Mouse (Mus musculus): ENCODE results near the gene Cnn3.
A peak's percentile ranks its signal among the peaks of the same experiment; 100 is the strongest.

Cnn3 gene

GRCm38 (mm10) chr3:121418251-121418601 is 8.1 kb upstream of the Cnn3 start:
- DNase-seq (ENCODE audit: low spot score in 2 of 2) = no peak

GRCm38 (mm10) chr3:121418850-121419435 is 7.4 kb upstream of the Cnn3 start:
- DNase-seq (ENCODE audit: low spot score in 2 of 2) = no peak

- no peak for DNase-seq (ENCODE audit: low spot score in 2 of 2)
These were observed 3.9 kb upstream of the Cnn3 start for GRCm38 (mm10) chr3:121422405-121422804.

DNA sequence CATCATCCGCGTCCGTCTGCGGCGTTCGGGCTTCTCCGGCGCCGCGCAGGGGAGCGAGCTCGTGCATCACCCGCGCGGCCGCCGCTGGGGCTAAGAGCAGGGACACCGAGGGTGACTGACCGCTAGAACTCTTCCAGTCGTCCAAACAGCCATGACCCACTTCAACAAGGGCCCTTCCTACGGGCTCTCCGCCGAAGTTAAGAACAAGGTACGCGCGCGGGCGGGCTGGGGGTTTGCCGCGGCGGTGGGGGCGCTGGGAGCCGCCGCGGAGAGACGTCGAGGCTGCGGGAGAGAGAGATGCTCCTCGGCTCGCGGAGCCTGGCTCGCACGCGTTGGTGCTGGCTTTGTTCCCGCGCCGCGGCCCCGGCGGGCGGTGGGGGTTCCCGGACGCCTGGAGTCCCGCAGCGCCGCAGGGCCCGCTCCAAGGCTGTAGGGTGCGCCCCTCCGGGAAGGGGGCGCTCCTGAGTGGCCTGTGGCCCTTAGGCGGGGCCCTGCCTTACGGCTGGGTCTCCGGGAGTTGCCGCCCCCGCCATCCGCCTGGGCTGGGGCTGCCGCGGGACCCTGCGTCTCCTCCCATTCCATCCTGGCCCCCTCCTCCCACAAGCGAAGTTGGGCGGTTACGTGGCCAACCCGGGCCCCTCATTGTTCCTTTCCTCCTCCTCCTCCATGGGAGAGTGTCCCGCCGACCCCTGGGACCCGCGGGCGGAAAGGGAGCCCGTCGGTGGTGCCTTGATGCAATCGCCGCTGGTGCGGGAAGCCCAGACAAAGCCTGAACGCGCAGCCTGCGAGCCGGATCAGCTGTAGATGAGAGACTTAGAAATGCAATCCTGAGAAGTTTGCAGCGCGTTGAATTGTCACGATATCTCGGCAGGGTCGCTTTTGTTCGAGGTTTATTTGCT is 573 bp downstream of the Cnn3 start:
- peak; percentile 62 to 68 for DNase-seq (ENCODE audit: low spot score in 2 of 2)

DNA sequence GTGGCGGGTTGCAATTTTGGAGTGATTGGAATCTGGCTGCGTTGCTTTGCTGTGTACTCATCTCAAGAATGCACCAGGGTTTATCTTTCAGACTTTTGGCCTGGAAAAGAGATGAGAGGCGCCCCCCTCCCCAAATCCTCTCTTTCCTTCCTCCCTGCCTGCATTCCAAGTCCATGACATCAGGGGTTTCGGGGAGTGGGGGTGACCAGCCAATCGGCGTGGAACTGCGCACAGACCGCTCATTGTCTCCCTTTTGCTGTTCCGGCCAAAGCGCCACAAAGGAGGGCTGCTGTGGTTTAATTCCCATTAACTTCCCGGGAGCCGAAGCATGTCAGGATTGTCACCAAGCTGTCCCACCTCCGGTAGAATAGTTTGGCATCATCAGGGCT is 1.2 kb downstream of the Cnn3 start:
- DNase-seq (ENCODE audit: low spot score in 2 of 2) = peak; percentile 46 to 49

DNA sequence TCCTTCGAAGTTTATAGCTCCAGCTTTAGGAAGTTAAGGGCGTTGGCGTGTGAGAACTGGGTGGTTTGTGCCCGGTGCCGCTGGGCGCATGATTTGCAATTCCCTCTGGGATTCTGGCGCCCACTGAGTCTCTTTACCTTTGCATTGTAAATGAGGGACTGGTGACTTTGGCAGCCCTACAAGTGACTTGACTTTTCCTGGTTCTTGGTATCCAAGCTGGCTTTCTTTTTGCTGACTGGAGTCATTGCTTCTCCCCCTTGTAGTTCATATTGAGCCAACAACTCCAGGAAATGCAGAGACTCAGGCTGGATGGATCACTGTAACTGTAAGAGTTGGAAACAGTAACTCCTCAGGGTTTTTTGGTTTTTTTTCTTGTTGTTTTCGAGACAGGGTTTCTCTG is 1.9 kb downstream of the Cnn3 start:
- no peak for DNase-seq (ENCODE audit: low spot score in 2 of 2)

DNA sequence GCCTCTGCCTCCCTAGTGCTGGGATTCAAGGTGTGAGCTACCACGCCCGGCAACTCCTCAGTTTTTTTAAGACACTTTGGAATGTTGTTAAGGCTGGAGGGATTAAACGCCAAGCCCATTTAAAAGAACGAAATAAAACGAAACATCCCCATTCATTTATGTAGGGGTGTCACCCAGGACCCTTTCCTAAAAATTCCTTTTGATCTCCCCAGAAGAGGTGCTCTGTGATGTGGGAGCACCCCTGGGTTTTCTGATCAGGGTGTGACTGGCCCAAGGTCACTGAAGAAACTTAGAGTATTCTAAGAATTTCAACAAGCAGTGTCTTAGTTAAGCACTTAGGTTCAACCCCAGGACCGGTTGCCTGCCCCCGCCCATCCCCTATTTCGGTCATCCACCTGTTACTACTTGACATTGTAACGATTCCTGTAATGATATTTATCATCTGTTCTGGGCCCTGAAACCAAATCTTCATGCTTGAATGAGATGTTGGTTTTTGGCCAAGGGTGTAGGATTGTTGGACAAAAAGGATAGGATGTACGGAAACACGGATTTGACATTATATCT is 2.5 kb downstream of the Cnn3 start:
- no peak for DNase-seq (ENCODE audit: low spot score in 2 of 2)

GRCm38 (mm10) chr3:121429469-121429868 is 3.2 kb downstream of the Cnn3 start:
- DNase-seq (ENCODE audit: low spot score in 2 of 2) = no peak

GRCm38 (mm10) chr3:121430289-121430936 is 4.1 kb downstream of the Cnn3 start:
- DNase-seq (ENCODE audit: low spot score in 2 of 2) = no peak

DNA sequence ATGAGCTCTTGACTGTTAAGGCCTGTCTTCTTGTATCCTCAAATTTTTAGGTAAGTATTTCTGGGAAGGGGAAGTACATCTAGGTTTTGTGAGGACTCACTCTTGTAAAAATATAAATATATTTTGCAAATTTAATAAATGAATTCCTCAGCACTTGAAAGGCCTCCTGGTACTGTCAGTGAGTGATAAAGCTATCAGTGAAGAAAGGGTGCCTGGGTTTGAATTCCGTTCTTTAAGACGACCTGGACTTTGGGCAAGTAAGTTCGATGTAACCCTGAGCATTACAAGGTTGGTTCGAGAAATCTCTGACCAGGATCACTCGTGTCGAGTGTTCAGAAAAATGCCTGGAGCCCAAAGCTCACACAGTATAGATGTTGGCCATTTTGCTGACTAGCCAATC is 7.1 kb downstream of the Cnn3 start:
- no peak for DNase-seq (ENCODE audit: low spot score in 2 of 2)

DNA sequence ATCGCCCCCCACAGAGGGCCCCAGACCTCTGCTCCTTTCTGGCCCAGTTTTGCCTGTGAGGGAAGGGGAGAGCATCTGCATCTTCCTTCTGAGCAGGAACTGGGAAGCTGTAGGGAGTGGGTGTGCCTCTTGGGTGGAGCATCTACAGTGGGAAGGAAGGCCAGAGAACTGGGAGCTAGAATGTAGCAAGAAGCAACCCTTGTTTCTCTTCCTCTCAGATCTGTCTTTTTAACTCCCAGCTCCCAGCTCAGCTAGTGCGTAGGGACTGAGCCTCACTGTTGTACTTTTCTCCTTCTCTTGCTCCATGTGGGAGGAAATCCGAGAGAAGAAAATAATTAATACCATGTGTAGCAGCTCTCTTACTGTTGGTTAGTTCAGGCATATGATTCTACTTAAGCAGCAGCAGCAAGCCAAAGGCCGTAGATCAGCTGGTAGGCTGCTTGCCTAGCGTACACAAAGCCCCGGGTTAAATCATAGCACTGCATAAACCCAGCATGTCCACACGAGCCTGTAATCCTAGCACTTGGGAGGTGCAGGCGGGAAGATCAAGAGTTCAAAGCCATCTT is 7.8 kb downstream of the Cnn3 start:
- DNase-seq (ENCODE audit: low spot score in 2 of 2) = no peak

DNA sequence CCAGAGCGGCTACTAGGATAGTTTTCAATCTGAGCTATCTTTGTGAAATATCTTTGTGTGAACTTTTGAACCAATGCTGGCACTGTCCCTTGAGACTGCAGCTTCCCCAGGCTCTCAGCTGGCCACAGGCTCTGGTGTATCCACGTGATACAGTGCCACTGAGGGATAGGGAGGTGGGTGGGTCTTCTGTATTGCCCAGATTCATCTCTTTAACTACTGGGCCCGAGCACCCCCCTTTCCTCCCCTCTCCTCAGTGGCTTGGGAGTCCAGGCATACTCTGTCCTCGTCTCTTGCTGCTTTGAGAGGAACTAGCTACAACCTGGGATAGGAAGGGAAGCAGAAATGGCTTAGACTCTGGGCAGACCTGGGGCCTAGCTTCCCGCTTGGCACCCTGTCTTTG is 9.0 kb downstream of the Cnn3 start:
- DNase-seq (ENCODE audit: low spot score in 2 of 2) = no peak

DNA sequence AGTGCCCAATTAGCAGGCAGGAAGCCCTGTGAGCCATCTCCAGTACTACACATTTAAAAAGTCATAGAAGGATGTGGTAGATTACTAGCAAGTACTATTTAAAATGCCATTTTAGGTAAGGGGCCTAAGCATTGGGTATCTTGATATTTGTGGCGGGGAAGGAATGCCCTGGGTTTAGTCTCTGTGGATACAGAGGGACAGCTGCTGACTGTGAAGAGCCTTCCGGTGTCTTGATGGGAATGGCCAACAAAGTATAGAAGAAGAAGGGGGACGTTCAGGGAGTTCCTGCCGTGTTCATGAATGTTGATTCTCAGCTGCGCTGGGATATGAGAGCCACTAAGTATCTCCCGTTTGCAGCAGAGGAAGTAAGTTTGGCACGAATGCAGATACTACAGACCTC is 10.8 kb downstream of the Cnn3 start:
- no peak for DNase-seq (ENCODE audit: low spot score in 2 of 2)

- DNase-seq (ENCODE audit: low spot score in 2 of 2) = no peak
These were observed 11.7 kb downstream of the Cnn3 start for GRCm38 (mm10) chr3:121437996-121438395.

- DNase-seq (ENCODE audit: low spot score in 2 of 2) = no peak
These were observed 13.4 kb downstream of the Cnn3 start for GRCm38 (mm10) chr3:121439623-121440161.

- DNase-seq (ENCODE audit: low spot score in 2 of 2) = no peak
These were observed 15.2 kb downstream of the Cnn3 start for GRCm38 (mm10) chr3:121441504-121441903.

DNA sequence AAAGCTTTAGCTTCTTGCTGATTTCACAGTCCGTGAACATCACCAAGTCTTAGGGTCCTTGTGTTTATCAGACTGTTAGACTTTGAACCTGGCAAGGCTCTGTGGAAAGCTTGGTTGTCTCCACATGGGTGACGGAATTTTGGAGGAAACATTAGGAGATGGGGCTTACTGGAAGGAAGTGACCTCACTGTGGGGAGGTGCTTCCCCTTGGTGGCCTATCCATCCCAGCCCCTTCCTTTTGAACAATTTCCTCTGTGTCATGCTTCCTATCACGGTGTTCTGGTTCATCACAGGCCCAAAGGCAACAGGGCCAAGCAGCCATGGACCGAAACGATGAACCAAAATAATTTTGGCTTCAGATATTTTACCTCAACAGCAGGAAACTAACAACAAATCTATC is 16.0 kb downstream of the Cnn3 start:
- no peak for DNase-seq (ENCODE audit: low spot score in 2 of 2)

DNA sequence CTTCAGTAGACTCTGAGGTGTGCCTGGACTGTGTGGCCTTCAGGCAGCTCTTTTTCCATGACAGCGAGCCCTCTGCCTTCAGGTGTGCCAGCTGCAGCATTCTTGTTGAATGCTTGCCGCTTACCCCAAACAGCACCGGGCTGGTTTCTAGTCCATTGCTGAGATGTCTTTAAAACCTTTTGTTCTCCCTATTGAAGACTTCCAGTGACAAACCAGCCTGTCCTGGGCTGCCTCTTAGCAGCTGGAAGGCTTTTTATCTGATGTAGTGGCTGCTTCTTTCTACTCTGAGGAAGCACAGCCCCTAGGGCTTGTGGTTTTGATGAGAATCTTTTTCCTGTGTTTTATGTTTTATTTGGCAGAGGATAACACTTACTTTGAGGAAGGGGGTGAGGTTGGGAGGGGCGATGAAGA is 17.6 kb downstream of the Cnn3 start:
- DNase-seq (ENCODE audit: low spot score in 2 of 2) = no peak

DNA sequence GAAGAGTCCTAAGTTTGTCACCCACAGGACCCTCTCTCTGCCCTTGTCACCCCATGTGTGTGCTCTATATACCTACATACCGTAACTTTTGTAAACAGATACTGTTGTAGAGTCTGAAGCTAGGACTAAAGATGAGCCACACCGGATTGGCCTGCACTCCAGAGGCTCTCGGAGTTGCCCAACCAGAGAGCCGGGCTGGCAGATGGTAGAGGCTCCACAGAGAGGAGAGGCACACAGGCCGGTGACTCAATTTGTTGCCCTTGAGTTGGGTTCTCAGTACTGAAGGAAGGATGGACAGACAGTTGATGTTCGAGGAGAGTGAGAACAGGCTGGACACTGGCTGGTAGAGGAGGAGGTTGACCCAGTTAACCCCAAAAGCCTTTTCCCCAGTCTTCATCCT is 18.1 kb downstream of the Cnn3 start:
- DNase-seq (ENCODE audit: low spot score in 2 of 2) = no peak

DNA sequence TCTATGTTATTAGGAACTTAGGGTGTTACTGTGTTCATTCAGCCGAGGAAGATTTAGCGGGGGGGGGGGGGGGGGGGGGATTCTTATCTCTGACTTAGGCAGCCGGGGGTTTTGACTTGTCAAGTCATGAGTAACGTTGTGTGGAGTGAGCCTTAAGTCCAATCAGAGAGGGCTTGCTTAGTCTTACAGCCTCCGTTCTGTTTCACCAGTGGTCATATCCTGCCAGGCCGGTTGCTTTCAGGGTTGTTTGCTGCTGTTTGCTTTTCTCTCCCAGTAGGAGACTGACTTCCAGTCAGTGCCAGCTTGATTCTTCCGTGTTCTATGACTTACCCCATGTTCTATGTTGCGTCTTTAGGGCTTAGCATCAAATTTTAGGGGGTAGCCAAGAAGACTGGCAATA is 20.2 kb downstream of the Cnn3 start:
- DNase-seq (ENCODE audit: low spot score in 2 of 2) = peak; percentile 28 to 46

- no peak for DNase-seq (ENCODE audit: low spot score in 2 of 2)
These were observed 21.8 kb downstream of the Cnn3 start for GRCm38 (mm10) chr3:121448029-121448468.

GRCm38 (mm10) chr3:121448606-121449005 is 22.3 kb downstream of the Cnn3 start:
- DNase-seq (ENCODE audit: low spot score in 2 of 2) = peak; percentile 49 to 57

Measured in urinary bladder, postnatal 36 days (tissue).